Mouse (Mus musculus) stomach, postnatal 0 days (tissue): ENCODE measurements around the gene Taf8.

Source experiments
- CTCF ChIP-seq: IDR thresholded peaks from 2 replicates; pipeline ENCODE4 v1.5.1; 2016; ENCODE audit warnings: antibody characterized with exemption, low read depth, mild to moderate bottlenecking, moderate library complexity
- EP300 ChIP-seq: optimal IDR thresholded peaks from 2 replicates; pipeline ENCODE3; 2016; ENCODE audit warnings: antibody characterized with exemption

DNA sequence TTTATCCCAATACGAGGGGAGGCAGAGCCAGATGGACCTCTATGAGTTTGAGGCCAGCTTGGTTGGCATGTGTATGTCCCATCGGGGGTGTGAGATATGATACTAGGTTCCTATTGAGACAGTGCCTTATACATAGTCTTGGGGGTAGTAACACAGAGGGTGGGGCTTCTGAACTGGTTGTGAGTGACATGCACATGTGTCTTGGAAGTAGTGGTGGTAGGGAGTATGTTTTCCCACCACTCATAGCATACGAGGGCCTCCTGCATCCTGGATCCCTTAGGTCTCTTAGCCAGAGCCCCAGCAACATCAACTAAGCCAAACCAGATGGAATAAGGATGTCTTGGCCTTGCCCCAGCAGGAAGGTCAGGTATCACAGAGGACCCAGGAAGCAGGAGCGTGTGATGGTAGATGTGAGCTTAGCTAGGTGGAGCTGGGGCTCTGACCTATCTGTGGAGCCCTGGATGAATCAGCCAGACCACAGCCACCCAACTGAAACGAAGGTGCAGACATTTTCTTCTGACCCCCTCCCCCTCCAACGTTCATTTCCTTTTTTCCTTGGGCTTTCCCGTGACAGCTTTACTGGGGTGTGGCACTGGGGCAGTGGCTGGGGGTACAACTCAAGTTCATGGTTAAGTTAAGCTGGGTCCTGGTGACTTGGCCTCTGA, 13.2 kb upstream of the Taf8 start:
- no peak for TF ChIP-seq CTCF
- TF ChIP-seq EP300, result no peak
